Mouse (Mus musculus) cerebellum, postnatal 25 days (tissue): ENCODE data around the gene Ube2h.

Experiments
- DNase-seq, 2 experiments: peaks; one replicate each; pipeline ENCODE4 v3.0.0; 2021; ENCODE audit warnings: mixed read lengths in 2 of 2

Ube2h gene

DNA sequence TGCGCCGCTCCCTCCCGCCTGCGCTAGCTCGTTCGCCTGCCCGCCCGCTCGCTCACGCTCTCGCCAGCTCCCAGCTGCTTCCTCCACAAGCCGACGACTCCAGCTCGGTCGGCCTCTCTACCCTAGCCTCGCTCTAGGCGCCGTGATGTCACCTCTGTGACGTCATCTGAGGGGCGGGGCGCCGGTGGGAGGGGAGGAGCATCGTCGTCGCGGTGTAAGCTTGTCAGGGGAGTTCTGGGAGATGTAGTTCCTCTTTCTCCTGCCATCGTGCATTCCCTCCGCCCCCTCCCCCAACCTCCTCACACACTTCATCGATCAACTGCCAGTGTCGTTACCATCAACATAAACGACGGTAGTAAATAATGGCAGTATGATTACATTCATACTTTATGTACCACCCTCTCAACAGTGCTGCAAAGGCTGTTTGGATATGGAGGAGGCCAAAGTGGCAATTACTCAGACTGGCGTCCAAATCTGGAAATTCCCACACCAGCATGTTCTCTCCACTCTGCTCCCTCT, at the start of gene Ube2h:
TSS of gene Ube2h (minus strand) at position 141 of the 519 bp plus-strand sequence.
- DNase-seq: peak; percentile 100

DNA sequence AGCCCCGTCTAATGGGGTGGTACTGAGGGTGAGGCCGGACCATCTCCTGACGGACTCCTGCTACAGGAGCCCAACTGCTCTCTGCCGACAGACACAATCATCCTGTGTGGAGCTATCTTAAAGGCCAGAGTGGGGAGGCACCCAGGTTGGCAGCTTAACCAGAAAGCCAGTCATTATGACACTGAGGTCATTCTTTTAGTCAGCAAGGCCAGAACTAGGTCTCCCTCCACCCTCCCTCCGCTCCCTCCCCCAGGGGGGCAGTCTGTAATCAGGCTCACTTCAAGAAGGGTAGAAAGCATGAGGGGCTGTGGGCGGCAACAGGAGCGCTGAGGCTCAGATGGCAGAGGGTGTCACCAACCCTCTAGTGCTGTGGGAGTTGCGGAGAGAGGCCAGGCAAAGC, 49.3 kb upstream of the Ube2h start:
- no peak for DNase-seq

DNA sequence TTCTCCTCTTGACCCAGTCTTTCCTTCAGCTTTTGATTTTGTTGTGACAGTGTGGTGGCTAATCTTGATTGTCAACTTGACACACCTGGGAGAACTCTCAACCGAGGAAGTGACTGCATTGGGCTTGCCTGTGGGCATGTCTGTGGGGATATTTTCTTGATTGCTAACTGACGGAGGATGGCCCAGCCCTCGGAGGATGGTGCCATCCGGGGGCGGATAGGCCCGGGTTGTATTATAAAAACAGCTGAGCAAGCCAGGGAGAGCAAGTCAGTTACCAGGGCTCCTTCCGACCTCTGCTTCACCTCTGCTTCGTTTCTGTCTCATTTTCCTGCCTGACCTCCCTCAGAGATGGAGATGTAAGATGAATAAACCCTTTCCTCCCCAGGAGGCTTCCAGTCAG, 48.4 kb upstream of the Ube2h start:
- DNase-seq: no peak

DNA sequence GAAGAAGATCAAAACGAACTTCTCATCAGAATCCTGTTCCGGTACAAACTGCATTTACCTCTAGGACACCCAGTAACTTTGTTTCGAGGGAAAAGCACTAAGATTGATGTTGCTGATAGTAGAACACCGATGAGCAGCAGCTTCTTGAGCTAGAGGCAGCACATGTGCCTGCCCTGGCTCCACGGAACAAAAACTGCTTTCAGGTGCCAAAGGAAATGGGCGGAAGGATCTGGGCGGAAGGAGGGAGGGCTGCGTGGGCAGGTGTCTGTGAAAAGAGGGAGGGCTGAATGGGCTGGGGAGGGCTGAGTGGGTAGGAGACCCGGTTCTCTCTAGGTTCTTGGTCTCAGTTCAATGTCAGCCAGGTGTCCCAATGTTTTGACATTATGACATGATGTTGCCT, 47.0 kb upstream of the Ube2h start:
- no peak for DNase-seq

GRCm38 (mm10) chr6:30347288-30347801, 43.0 kb upstream of the Ube2h start:
- no peak for DNase-seq

GRCm38 (mm10) chr6:30346737-30347136, 42.4 kb upstream of the Ube2h start:
- no peak for DNase-seq

GRCm38 (mm10) chr6:30344032-30344431, 39.7 kb upstream of the Ube2h start:
- DNase-seq: no peak

GRCm38 (mm10) chr6:30340231-30340873, 36.0 kb upstream of the Ube2h start:
- no peak for DNase-seq

DNA sequence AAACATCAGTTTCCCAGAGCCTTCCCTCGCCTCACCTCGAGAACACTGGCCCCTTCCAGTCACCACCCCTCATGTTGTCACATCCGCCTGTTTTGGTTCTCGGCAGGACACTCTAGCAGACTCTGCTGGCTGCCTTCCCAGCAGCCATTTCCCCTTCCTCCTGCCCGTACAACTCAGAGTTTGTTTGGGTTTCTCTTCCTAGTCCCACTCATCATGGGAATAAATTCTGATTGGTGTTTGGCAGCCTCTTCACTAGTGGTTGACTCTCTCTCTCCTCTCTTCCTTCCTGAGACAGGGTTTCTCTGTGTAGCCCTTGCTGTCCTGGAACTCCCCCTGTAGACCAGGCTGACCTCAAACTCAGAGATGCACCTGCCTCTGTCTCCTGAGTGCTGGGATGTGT, 32.6 kb upstream of the Ube2h start:
- DNase-seq: peak in 1 of 2 experiments; percentile 18

DNA sequence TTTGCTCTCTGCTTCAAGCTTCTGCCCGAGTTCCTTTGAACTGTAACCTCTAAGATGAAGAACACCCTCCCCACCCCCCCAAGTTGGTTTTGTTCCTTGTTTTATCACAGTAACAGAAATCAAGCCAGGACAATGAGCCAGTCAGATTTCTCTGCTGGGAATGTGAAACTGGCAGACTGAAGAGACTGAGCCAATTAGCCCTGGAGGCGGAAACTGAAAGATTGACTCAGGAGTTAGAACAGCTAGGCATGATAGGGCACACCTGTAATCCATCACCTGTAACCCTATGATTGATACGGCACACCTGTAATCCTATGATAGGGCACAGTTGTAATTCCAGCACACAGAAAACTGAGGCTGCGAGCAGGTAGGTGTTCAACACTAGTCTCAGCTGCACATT, 27.9 kb upstream of the Ube2h start:
- no peak for DNase-seq

DNA sequence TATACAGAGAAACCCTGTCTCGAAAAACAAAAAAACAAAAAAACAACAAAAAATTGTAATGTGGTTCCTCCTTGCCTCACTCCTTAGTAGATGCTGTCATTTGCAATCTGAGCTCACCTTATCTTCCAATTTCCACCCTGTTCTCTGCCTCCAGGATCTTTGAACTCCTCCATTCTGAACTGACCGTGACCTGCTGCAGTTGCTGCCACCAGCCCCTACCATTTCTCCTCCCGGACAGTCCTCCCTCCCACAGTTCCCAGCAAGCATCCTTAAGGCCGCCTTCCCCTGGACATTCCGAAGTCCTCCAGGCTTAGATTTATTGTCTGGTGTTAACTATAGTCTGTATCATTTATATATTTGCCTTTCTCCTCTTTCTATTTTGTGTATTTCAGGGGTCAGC, 26.4 kb upstream of the Ube2h start:
- no peak for DNase-seq

DNA sequence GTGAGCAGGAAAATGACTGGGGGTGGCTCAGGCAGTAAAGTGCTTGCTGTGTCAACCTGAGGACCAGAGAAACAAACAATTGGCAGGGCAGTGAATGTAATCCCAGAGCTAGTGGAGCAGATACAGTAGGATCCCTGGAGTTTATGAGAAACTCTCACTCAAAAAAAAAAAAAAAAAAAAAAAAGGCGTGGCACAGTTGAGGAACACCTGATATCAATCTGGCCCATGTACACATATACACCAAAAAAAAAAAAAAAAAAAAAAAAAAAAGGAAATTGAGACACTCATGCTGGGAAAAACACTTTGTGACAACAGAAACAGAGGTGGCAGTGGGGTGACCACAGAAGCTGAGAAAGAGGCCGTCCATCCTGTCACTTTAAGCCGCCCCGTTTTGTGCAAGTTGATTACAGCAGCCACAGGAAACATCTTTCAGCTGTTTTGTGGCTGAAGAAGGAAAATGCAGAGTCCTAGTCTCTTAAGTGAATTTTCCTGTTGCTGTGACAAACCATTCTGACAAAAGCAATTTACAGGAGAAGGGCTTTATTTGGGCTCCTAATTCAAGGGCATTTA, 21.7 kb upstream of the Ube2h start:
- DNase-seq: no peak

DNA sequence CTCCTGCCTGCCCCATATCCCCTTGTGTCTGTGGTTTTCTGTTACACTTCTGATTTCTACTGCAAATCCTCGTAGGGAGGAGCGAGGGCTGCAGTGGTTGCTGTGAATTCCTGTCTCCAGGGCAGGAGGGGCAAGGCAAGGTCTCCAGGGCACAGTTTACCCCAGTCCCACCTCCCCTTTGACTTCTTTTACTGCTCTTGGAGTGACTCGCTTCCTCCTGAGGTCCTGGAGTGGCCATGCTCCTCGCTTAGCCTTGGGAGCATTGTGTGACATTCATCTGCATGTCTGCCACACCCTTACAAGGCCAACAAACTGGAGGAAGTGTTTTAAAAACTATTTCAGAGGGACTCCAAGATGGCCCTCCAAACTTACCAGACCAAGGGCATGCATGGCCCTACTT, 16.7 kb upstream of the Ube2h start:
- DNase-seq: no peak

DNA sequence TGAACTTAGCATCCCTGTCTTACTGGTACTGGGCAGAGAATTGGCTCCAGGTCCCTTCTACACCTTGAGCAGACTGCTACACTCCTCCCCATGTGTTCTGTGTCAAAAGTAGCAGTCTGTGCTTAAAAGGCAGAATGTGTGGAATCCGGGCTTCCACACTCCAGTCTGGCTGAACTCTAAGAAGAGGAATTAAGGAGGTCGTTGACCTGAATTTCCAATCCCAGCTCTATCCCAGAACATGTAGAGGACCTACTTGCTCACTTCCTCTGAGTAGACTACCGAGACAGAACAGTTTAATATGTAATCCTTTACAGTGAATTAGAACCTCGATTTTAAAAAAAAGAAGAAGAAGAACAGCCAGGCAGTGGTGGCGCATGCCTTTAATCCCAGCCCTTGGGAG, 14.9 kb upstream of the Ube2h start:
- no peak for DNase-seq

- no peak for DNase-seq
These were observed 7.7 kb upstream of the Ube2h start for GRCm38 (mm10) chr6:30312006-30312405.

GRCm38 (mm10) chr6:30308751-30309150, 4.4 kb upstream of the Ube2h start:
- DNase-seq: no peak

DNA sequence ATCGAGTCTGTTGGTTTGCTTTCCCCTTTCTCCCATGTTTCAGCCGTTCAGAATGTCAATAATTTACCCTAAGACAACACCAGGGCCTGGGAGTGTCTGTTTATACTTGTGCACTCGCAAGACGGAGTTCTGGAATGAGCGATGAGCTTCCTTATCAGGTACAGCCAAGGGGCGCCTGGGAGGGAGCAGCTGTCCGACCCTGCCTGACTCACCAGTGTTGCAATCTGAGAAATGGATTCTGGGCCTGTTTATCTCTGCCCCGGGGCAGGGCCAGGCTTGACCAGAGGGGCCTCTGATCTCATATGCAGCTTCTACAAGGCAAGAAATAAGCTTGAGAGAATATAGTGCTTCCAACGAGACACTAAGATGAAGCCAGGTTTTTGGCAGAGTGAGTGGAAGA, 3.4 kb upstream of the Ube2h start:
- no peak for DNase-seq

DNA sequence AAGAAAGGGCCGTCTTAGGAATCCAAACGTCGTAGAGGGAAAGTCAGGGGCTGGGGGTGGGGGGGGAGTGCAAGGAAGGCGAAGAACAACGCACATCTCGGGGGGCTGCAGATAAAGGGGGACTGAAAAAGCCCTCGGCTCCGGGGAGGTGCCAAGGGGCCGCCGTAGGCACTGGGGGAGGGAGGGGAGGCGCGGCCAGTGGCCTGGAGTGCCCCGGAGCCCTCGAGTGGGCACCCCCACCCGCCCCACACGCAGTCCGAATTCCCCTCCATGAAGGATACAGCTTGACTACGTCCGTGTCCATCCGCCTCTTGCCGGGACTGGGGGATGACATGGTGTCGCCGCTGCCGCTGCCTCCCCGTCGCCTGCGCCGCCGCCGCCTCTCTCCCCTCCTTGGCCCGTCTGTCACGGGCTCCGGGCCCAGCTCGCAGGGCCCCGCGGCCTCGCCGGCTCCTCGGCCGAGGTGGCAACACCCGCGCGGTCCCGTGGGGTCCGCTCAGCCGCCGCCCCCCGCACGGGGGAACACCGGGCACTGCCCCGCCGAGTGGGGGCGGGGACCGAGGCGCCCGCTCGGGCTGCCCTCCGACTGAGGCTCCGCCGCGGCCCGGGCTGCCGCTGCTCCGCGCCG, 454 bp downstream of the Ube2h start:
- DNase-seq: peak in 1 of 2 experiments; percentile 71

- DNase-seq: peak; percentile 43 to 48
These were observed 1.3 kb downstream of the Ube2h start for GRCm38 (mm10) chr6:30302781-30303631.

- no peak for DNase-seq
These were observed 2.2 kb downstream of the Ube2h start for GRCm38 (mm10) chr6:30302156-30302555.

- DNase-seq: no peak
These were observed 3.4 kb downstream of the Ube2h start for GRCm38 (mm10) chr6:30300901-30301300.

DNA sequence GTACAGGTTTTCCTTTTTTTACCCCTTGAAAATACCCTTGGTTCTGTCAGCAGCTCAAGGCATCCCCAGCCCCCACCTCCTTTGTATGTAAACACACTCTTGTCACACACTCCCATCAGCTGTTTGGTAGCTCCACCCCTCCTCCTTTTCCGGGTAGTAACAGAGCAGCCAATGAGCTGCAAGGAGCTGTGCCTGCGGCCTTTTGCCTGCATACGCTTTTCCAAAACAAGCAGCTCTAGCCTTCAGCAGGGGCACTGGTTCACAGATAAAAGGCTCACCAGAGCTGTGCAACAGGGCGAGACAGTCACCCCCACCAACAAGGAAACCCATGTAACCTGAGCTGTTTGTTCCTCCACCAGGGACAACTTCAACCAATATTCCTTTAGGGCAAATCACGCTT, 4.0 kb downstream of the Ube2h start:
- peak; percentile 79 to 80 for DNase-seq

DNA sequence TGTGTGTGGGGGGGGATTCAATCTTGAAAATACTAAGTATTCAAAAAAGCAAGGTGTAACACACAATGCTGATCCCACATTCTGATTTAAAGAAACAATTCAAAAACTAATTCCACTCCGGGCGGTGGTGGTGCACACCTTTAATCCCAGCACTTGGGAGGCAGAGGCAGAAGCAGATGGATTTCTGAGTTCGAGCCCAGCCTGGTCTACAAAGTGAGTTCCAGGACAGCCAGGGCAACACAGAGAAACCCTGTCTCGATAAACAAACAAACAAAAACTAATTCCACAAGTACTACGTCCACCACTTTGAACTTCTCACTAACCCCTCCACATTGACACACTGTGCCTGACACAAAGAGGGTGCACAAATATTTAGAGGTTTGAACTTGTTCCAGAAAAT, 4.7 kb downstream of the Ube2h start:
- no peak for DNase-seq
